Mouse (Mus musculus) heart, postnatal 25 days (tissue): Measurements from ENCODE around the gene Plaa. TPM values are rescaled to one million over a fixed set of nuclear protein-coding genes. Genes with fewer than 3 reads are reported as not detected.
"Not testable (repeated sequence)": the region's sequence is repeated elsewhere in the genome, so short reads cannot be mapped to it uniquely, and the experiment has no call there.

Source experiments
- DNase-seq: peaks from one replicate; pipeline ENCODE4 v3.0.0; 2022; ENCODE audit warnings: low spot score
- intact Hi-C: fragments of 180-260 bp; cut with DNase I; formaldehyde crosslinking; loops from one replicate; pipeline ENCODE4 v1.15.1; 2025
- total RNA-seq, 2 experiments: library from RNA; stranded (reverse); gene quantifications; 2 replicates each; pipeline ENCODE4 v1.2.3; 2021

Gene Plaa
- total RNA-seq, result 10 to 100 TPM; 41.8 to 45.6 TPM

GRCm38 (mm10) chr4:94603031-94603629, at the start of gene Plaa:
TSS of gene Plaa (minus strand) at chr4:94603244.
- DNase-seq, result peak; percentile 80
- intact Hi-C loops, result no loop called here

GRCm38 (mm10) chr4:94650426-94651175, 47.6 kb upstream of the Plaa start:
- DNase-seq, intact Hi-C loops: not testable (repeated sequence)

GRCm38 (mm10) chr4:94649920-94650319, 46.9 kb upstream of the Plaa start, which contains the start of gene Lrrc19:
TSS of gene Lrrc19 (minus strand) at chr4:94650144.
- intact Hi-C loops, result no loop called here
- no peak for DNase-seq

- intact Hi-C loops, result no loop called here
- DNase-seq, result no peak
Measured at GRCm38 (mm10) chr4:94643141-94643540, 40.1 kb upstream of the Plaa start.

- no peak for DNase-seq
- intact Hi-C loops, result no loop called here
Measured at GRCm38 (mm10) chr4:94620077-94620476, 17.0 kb upstream of the Plaa start.

- intact Hi-C loops, result no loop called here
- DNase-seq, result peak; percentile 1
Measured at GRCm38 (mm10) chr4:94614627-94615006, 11.6 kb upstream of the Plaa start.

- peak; percentile 85 for DNase-seq
- intact Hi-C loops, result no loop called here
Measured at GRCm38 (mm10) chr4:94613972-94614626, 11.1 kb upstream of the Plaa start, which contains the start of gene Ift74. TSS of gene Ift74 (plus strand) at chr4:94614491.

GRCm38 (mm10) chr4:94610339-94610738, 7.3 kb upstream of the Plaa start:
- intact Hi-C loops, result no loop called here
- no peak for DNase-seq

GRCm38 (mm10) chr4:94605591-94605990, 2.5 kb upstream of the Plaa start:
- no peak for DNase-seq
- intact Hi-C loops, result no loop called here

GRCm38 (mm10) chr4:94604452-94605019, 1.5 kb upstream of the Plaa start:
- intact Hi-C loops, result no loop called here
- DNase-seq, result no peak

GRCm38 (mm10) chr4:94602496-94603030, 481 bp downstream of the Plaa start:
- no peak for DNase-seq
- intact Hi-C loops, result no loop called here

GRCm38 (mm10) chr4:94601395-94601794, 1.6 kb downstream of the Plaa start:
- no peak for DNase-seq
- intact Hi-C loops, result no loop called here

- intact Hi-C loops, result no loop called here
- no peak for DNase-seq
Measured at GRCm38 (mm10) chr4:94592709-94593108, 10.3 kb downstream of the Plaa start.

- no peak for DNase-seq
- intact Hi-C loops, result no loop called here
Measured at GRCm38 (mm10) chr4:94591765-94592381, 11.2 kb downstream of the Plaa start.

- DNase-seq, result no peak
- intact Hi-C loops, result no loop called here
Measured at GRCm38 (mm10) chr4:94572677-94573076, 30.4 kb downstream of the Plaa start.

- DNase-seq, result no peak
- intact Hi-C loops, result no loop called here
Measured at GRCm38 (mm10) chr4:94564297-94564696, 38.7 kb downstream of the Plaa start.

GRCm38 (mm10) chr4:94561954-94562648, 40.9 kb downstream of the Plaa start:
- no peak for DNase-seq
- intact Hi-C loops, result no loop called here

- DNase-seq, result no peak
- intact Hi-C loops, result no loop called here
Measured at GRCm38 (mm10) chr4:94560316-94560715, 42.7 kb downstream of the Plaa start.

- intact Hi-C loops, result no loop called here
- no peak for DNase-seq
Measured at GRCm38 (mm10) chr4:94559266-94559665, 43.8 kb downstream of the Plaa start.
